Mouse (Mus musculus): ENCODE measurements around the gene Ptgfrn. TPM values are rescaled to one million over a fixed set of nuclear protein-coding genes. Genes with fewer than 3 reads are reported as not detected.

Gene Ptgfrn
- polyA plus RNA-seq, 1 experiment: 62.8 TPM

GRCm38 (mm10) chr3:101051601-101052000, 58.5 kb downstream of the Ptgfrn start:
- H3K27me3 ChIP-seq (ENCODE audit: control insufficient read depth, insufficient read depth, insufficient read length): no peaks in the 10 kb centered on the region
- no peak overlapping the region for H3ac ChIP-seq (ENCODE audit: control insufficient read depth, insufficient read length)
- no peak overlapping the region for H3K4me2 ChIP-seq (ENCODE audit: low read depth)
- H3K4me3 ChIP-seq: no peak overlapping the region
- TF ChIP-seq MAX (IDR thresholded peaks at IDR 0.05; ENCODE audit: low read depth): no peak
- TF ChIP-seq POLR2A (IDR thresholded peaks at IDR 0.05; ENCODE audit: insufficient read length, low read depth): no peak
- no peak for TF ChIP-seq MYOD1 (IDR thresholded peaks at IDR 0.05; ENCODE audit: control insufficient read depth in 1 of 3, insufficient read length in 2 of 3, low read depth in 2 of 3)
- TF ChIP-seq SRF (IDR thresholded peaks at IDR 0.05; ENCODE audit: control insufficient read depth, insufficient read length, low read depth): no peak
- no peak for TF ChIP-seq E2F4 (IDR thresholded peaks at IDR 0.05; ENCODE audit: insufficient read depth)
- TF ChIP-seq MYOG (IDR thresholded peaks at IDR 0.05; ENCODE audit: control insufficient read depth in 1 of 3, insufficient read depth in 1 of 3, insufficient read length in 2 of 3, low read depth in 2 of 3): no peak
- TF ChIP-seq TCF12 (IDR thresholded peaks at IDR 0.05; ENCODE audit: insufficient read depth, poor library complexity, severe bottlenecking): no peak
- TF ChIP-seq CEBPB (IDR thresholded peaks at IDR 0.05; ENCODE audit: insufficient read depth, poor library complexity, severe bottlenecking): no peak
- TF ChIP-seq TCF3 (IDR thresholded peaks at IDR 0.05; ENCODE audit: insufficient read length, low read depth): no peak
- no peak for TF ChIP-seq USF1 (IDR thresholded peaks at IDR 0.05; ENCODE audit: low read depth)
- TF ChIP-seq POLR2AphosphoS2 (IDR thresholded peaks at IDR 0.05; ENCODE audit: insufficient read length, low read depth): no peak
- TF ChIP-seq REST (IDR thresholded peaks at IDR 0.05; ENCODE audit: insufficient read depth, insufficient read length): no peak
- H3K36me3 ChIP-seq (ENCODE audit: control insufficient read depth, insufficient read depth): peaks cover 3% of the 10 kb centered on the region
- no peaks in the 10 kb centered on the region for H3K79me2 ChIP-seq (ENCODE audit: control insufficient read depth, insufficient read depth)

- Histone ChIP-seq H3K4me2 (ENCODE audit: low read depth) (no peak overlapping the region), H3ac (ENCODE audit: control insufficient read depth, insufficient read length) (no peak overlapping the region), H3K36me3 (ENCODE audit: control insufficient read depth, insufficient read depth) (peaks cover 3% of the 10 kb centered on the region), H3K79me2 (ENCODE audit: control insufficient read depth, insufficient read depth) (no peaks in the 10 kb centered on the region), H3K27me3 (ENCODE audit: control insufficient read depth, insufficient read depth, insufficient read length) (no peaks in the 10 kb centered on the region), H3K4me3 (no peak overlapping the region)
- TF ChIP-seq POLR2A (IDR thresholded peaks at IDR 0.05; ENCODE audit: insufficient read length, low read depth) (no peak), MYOD1 (IDR thresholded peaks at IDR 0.05; ENCODE audit: control insufficient read depth in 1 of 3, insufficient read length in 2 of 3, low read depth in 2 of 3) (no peak)
Observed at GRCm38 (mm10) chr3:101049997-101050396, 60.1 kb downstream of the Ptgfrn start.

DNA sequence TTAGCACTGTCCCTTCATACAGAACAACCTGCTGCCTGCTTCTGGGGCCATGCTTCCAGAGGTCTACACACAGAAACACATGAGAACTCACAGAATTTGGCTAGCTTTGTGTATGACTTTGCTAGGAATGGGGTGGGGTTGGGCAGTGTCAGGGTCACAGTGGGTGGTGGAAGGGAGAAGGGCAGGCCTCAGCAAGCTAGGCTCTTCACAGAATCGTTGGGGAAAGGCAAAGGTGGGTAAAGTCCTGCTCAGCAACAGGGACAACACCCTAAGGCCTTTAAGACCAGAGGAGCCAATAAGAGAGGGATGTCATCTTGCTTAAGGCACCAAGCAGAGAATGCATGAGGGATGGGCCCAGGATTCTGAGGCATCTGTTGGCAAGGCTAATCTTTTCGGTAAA, 61.3 kb downstream of the Ptgfrn start:
- TF ChIP-seq MAX (IDR thresholded peaks at IDR 0.05; ENCODE audit: low read depth) (no peak), USF1 (IDR thresholded peaks at IDR 0.05; ENCODE audit: low read depth) (no peak), TCF3 (IDR thresholded peaks at IDR 0.05; ENCODE audit: insufficient read length, low read depth) (no peak), MYOG (IDR thresholded peaks at IDR 0.05; ENCODE audit: control insufficient read depth in 1 of 3, insufficient read depth in 1 of 3, insufficient read length in 2 of 3, low read depth in 2 of 3) (no peak), SRF (IDR thresholded peaks at IDR 0.05; ENCODE audit: control insufficient read depth, insufficient read length, low read depth) (no peak), TCF12 (IDR thresholded peaks at IDR 0.05; ENCODE audit: insufficient read depth, poor library complexity, severe bottlenecking) (no peak), REST (IDR thresholded peaks at IDR 0.05; ENCODE audit: insufficient read depth, insufficient read length) (no peak), POLR2A (IDR thresholded peaks at IDR 0.05; ENCODE audit: insufficient read length, low read depth) (no peak), POLR2AphosphoS2 (IDR thresholded peaks at IDR 0.05; ENCODE audit: insufficient read length, low read depth) (no peak), CEBPB (IDR thresholded peaks at IDR 0.05; ENCODE audit: insufficient read depth, poor library complexity, severe bottlenecking) (no peak), MYOD1 (IDR thresholded peaks at IDR 0.05; ENCODE audit: control insufficient read depth in 1 of 3, insufficient read length in 2 of 3, low read depth in 2 of 3) (no peak), E2F4 (IDR thresholded peaks at IDR 0.05; ENCODE audit: insufficient read depth) (no peak)
- Histone ChIP-seq H3K4me3 (no peak overlapping the region), H3K79me2 (ENCODE audit: control insufficient read depth, insufficient read depth) (no peaks in the 10 kb centered on the region), H3ac (ENCODE audit: control insufficient read depth, insufficient read length) (no peak overlapping the region), H3K36me3 (ENCODE audit: control insufficient read depth, insufficient read depth) (no peaks in the 10 kb centered on the region), H3K27me3 (ENCODE audit: control insufficient read depth, insufficient read depth, insufficient read length) (no peaks in the 10 kb centered on the region), H3K4me2 (ENCODE audit: low read depth) (no peak overlapping the region)

DNA sequence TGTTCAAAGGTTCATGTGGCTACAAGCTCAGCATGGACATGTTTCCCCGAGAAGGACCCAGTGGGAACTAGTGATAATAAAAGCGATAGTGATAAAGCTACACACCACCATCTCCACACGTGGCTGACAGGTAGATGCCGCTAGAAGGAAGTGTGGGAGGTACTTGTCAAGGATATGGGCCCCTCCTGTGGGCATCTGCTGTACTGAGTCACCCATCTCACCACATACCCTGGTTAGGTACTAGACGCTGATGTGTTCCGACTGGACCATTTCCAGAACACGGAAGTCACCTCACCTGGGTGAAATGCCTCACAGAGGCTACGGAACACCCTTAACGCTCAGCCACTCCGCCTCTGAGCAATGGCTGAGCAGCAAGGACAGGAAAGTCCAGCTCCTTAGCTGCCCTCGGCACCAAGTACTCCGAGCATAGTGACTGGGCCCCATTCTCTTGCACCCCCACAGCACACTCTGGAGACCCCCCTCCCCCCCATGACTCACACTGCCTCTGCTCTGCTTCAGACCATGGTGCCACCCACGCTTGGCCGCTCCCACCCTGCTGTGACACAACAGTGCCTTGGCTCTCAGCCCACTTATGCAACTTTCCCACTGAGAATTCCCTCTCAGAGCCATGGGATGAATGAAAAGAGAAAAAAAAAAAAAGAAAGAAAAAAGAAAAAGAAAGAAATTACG, 62.3 kb downstream of the Ptgfrn start:
- no peaks in the 10 kb centered on the region for H3K79me2 ChIP-seq (ENCODE audit: control insufficient read depth, insufficient read depth)
- H3K4me2 ChIP-seq (ENCODE audit: low read depth): peak overlapping the region; percentile 63
- no peak overlapping the region for H3K4me3 ChIP-seq
- no peaks in the 10 kb centered on the region for H3K36me3 ChIP-seq (ENCODE audit: control insufficient read depth, insufficient read depth)
- TF ChIP-seq REST (IDR thresholded peaks at IDR 0.05; ENCODE audit: insufficient read depth, insufficient read length) (no peak), MYOD1 (IDR thresholded peaks at IDR 0.05; ENCODE audit: control insufficient read depth in 1 of 3, insufficient read length in 2 of 3, low read depth in 2 of 3) (peak in 2 of 3 experiments; percentile 4 to 58), POLR2AphosphoS2 (IDR thresholded peaks at IDR 0.05; ENCODE audit: insufficient read length, low read depth) (no peak), POLR2A (IDR thresholded peaks at IDR 0.05; ENCODE audit: insufficient read length, low read depth) (no peak), MAX (IDR thresholded peaks at IDR 0.05; ENCODE audit: low read depth) (no peak), USF1 (IDR thresholded peaks at IDR 0.05; ENCODE audit: low read depth) (no peak), SRF (IDR thresholded peaks at IDR 0.05; ENCODE audit: control insufficient read depth, insufficient read length, low read depth) (no peak), E2F4 (IDR thresholded peaks at IDR 0.05; ENCODE audit: insufficient read depth) (no peak), CEBPB (IDR thresholded peaks at IDR 0.05; ENCODE audit: insufficient read depth, poor library complexity, severe bottlenecking) (peak; percentile 82), MYOG (IDR thresholded peaks at IDR 0.05; ENCODE audit: control insufficient read depth in 1 of 3, insufficient read depth in 1 of 3, insufficient read length in 2 of 3, low read depth in 2 of 3) (peak in 1 of 3 experiments; percentile 4), TCF3 (IDR thresholded peaks at IDR 0.05; ENCODE audit: insufficient read length, low read depth) (no peak), TCF12 (IDR thresholded peaks at IDR 0.05; ENCODE audit: insufficient read depth, poor library complexity, severe bottlenecking) (no peak)
- no peak overlapping the region for H3ac ChIP-seq (ENCODE audit: control insufficient read depth, insufficient read length)
- H3K27me3 ChIP-seq (ENCODE audit: control insufficient read depth, insufficient read depth, insufficient read length): no peaks in the 10 kb centered on the region

Data from myocyte (in vitro differentiated cells).